Mouse (Mus musculus): ENCODE measurements around the gene Cox6a2. TPM values are rescaled to one million over a fixed set of nuclear protein-coding genes. Genes with fewer than 3 reads are reported as not detected.

The Cox6a2 gene
- total and polyA plus RNA-seq, 2 experiments from 2014 or later = 3.8 TPM; not detected in 1

GRCm38 (mm10) chr7:128201607-128202006, 4.6 kb downstream of the Cox6a2 start:
- WGBS = 86% methylated on average over 9 of the region's 9 CpGs
- Histone ChIP-seq H3K27ac (ENCODE audit: low read depth, low read length) (no peak overlapping the region), H3K4me2 (ENCODE audit: low read depth, low read length, poor library complexity, severe bottlenecking) (no peak overlapping the region), H3K4me3 (ENCODE audit: low read depth, low read length) (no peak overlapping the region), H3K9ac (replicated peaks; ENCODE audit: low read length, poor library complexity, severe bottlenecking) (no peak overlapping the region), H3K9me3 (ENCODE audit: low read length) (no peaks in the 10 kb centered on the region), H3K36me3 (ENCODE audit: insufficient read depth, low read length) (no peaks in the 10 kb centered on the region), H3K27me3 (ENCODE audit: insufficient read depth, low read length) (no peaks in the 10 kb centered on the region), H3K4me1 (ENCODE audit: insufficient read depth, low read length) (no peaks in the 10 kb centered on the region)
- ATAC-seq (ENCODE audit: low FRiP score) (no peak), DNase-seq (ENCODE audit: low spot score) (no peak)
- no peak for TF ChIP-seq CTCF (IDR thresholded peaks at IDR 0.05)

DNA sequence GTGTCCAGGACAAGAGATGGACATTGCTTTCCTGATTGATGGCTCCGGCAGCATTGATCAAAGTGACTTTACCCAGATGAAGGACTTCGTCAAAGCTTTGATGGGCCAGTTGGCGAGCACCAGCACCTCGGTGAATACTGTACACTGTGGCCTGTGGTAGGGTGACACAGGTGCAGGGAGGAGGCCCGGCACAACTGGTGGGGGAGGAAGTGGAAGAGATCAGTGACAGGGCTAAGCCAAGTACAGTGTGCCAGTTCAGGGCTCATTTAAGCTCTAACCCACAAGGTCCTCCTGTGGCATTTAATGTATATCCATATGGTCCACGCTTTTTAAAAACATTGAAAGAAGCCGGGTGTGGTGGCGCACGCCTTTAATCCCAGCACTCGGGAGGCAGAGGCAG, 24.5 kb downstream of the Cox6a2 start:
- Histone ChIP-seq H3K4me2 (ENCODE audit: low read depth, low read length, poor library complexity, severe bottlenecking) (no peak overlapping the region), H3K27ac (ENCODE audit: low read depth, low read length) (no peak overlapping the region), H3K9me3 (ENCODE audit: low read length) (no peaks in the 10 kb centered on the region), H3K36me3 (ENCODE audit: insufficient read depth, low read length) (no peaks in the 10 kb centered on the region), H3K4me3 (ENCODE audit: low read depth, low read length) (no peak overlapping the region), H3K27me3 (ENCODE audit: insufficient read depth, low read length) (no peaks in the 10 kb centered on the region), H3K4me1 (ENCODE audit: insufficient read depth, low read length) (no peaks in the 10 kb centered on the region), H3K9ac (replicated peaks; ENCODE audit: low read length, poor library complexity, severe bottlenecking) (no peak overlapping the region)
- DNase-seq (ENCODE audit: low spot score) = no peak
- 92% methylated on average over 10 of the region's 10 CpGs for WGBS
- no peak for TF ChIP-seq CTCF (IDR thresholded peaks at IDR 0.05)
- no peak for ATAC-seq (ENCODE audit: low FRiP score)

GRCm38 (mm10) chr7:128180546-128180945, 25.6 kb downstream of the Cox6a2 start:
- no peak for DNase-seq (ENCODE audit: low spot score)
- no peak for ATAC-seq (ENCODE audit: low FRiP score)
- Histone ChIP-seq H3K27me3 (ENCODE audit: insufficient read depth, low read length) (no peaks in the 10 kb centered on the region), H3K9me3 (ENCODE audit: low read length) (no peaks in the 10 kb centered on the region), H3K4me2 (ENCODE audit: low read depth, low read length, poor library complexity, severe bottlenecking) (no peak overlapping the region), H3K27ac (ENCODE audit: low read depth, low read length) (no peak overlapping the region), H3K36me3 (ENCODE audit: insufficient read depth, low read length) (no peaks in the 10 kb centered on the region), H3K9ac (replicated peaks; ENCODE audit: low read length, poor library complexity, severe bottlenecking) (no peak overlapping the region; the same call in 1 of the 2 replicates), H3K4me3 (ENCODE audit: low read depth, low read length) (no peak overlapping the region), H3K4me1 (ENCODE audit: insufficient read depth, low read length) (no peaks in the 10 kb centered on the region)
- TF ChIP-seq CTCF (IDR thresholded peaks at IDR 0.05) = no peak
- WGBS = 70% methylated on average over 6 of the region's 6 CpGs

DNA sequence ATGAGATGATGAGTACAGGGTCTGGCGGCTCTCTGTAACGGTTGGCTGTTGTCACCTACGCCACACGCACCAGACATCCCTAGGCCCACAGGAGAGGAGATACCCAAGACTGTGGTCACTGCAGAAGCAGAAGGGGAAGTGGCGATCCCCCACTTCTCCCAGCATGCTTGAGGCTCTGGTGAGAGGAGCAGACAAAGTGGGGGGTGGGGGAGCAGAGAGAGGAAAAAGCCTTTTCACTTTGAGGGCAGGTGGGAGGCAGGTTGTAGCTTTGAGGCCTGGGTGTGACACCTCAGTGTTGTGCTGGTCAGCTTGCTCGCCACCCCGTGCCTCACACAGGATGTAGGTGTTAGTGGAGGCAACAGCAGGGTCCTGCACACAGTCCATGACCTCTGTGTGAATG, 26.1 kb downstream of the Cox6a2 start:
- Histone ChIP-seq H3K36me3 (ENCODE audit: insufficient read depth, low read length) (no peaks in the 10 kb centered on the region), H3K4me2 (ENCODE audit: low read depth, low read length, poor library complexity, severe bottlenecking) (no peak overlapping the region), H3K4me3 (ENCODE audit: low read depth, low read length) (no peak overlapping the region), H3K9ac (replicated peaks; ENCODE audit: low read length, poor library complexity, severe bottlenecking) (no peak overlapping the region), H3K27me3 (ENCODE audit: insufficient read depth, low read length) (no peaks in the 10 kb centered on the region), H3K4me1 (ENCODE audit: insufficient read depth, low read length) (no peaks in the 10 kb centered on the region), H3K9me3 (ENCODE audit: low read length) (no peaks in the 10 kb centered on the region), H3K27ac (ENCODE audit: low read depth, low read length) (no peak overlapping the region)
- no peak for TF ChIP-seq CTCF (IDR thresholded peaks at IDR 0.05)
- WGBS = 78% methylated on average over 7 of the region's 7 CpGs
- ATAC-seq (ENCODE audit: low FRiP score) = no peak
- DNase-seq (ENCODE audit: low spot score) = no peak

DNA sequence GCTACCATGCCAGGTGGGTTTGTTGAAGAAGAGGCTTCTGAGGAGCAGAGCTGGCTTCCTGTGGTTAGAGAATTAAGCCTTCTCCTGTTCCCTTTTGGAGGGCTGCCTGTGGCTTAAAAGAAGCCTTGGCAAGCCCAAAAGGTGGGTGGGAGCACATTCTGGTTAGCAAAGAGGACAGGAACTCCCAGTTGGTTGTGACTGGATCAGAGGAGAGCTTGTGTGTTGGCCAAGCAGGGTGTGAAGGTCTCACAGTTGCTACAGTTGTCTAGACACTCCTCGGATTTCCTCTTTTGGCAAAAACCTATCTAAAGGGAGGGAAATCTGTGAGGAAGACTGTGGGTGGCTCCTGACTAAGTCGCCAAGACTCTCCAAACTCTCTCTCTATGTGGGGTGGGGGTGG, 27.8 kb downstream of the Cox6a2 start:
- H3K9me3 ChIP-seq (ENCODE audit: low read length) = no peaks in the 10 kb centered on the region
- DNase-seq (ENCODE audit: low spot score) (no peak), ATAC-seq (ENCODE audit: low FRiP score) (no peak)
- WGBS = 65% methylated on average over 2 of the region's 2 CpGs
- no peak overlapping the region for H3K27ac ChIP-seq (ENCODE audit: low read depth, low read length)
- H3K4me3 ChIP-seq (ENCODE audit: low read depth, low read length) = no peak overlapping the region
- H3K9ac ChIP-seq (replicated peaks; ENCODE audit: low read length, poor library complexity, severe bottlenecking) = no peak overlapping the region
- H3K36me3 ChIP-seq (ENCODE audit: insufficient read depth, low read length) = no peaks in the 10 kb centered on the region
- no peaks in the 10 kb centered on the region for H3K27me3 ChIP-seq (ENCODE audit: insufficient read depth, low read length)
- H3K4me1 ChIP-seq (ENCODE audit: insufficient read depth, low read length) = no peaks in the 10 kb centered on the region
- TF ChIP-seq CTCF (IDR thresholded peaks at IDR 0.05) = no peak
- H3K4me2 ChIP-seq (ENCODE audit: low read depth, low read length, poor library complexity, severe bottlenecking) = no peak overlapping the region

GRCm38 (mm10) chr7:128169996-128170395, 36.2 kb downstream of the Cox6a2 start:
- TF ChIP-seq CTCF (IDR thresholded peaks at IDR 0.05) = no peak
- no peak overlapping the region for H3K4me2 ChIP-seq (ENCODE audit: low read depth, low read length, poor library complexity, severe bottlenecking)

More at GRCm38 (mm10) chr7:128169996-128170395, 36.2 kb downstream of the Cox6a2 start:
- no peak overlapping the region for H3K9ac ChIP-seq (replicated peaks; ENCODE audit: low read length, poor library complexity, severe bottlenecking)
- no peaks in the 10 kb centered on the region for H3K9me3 ChIP-seq (ENCODE audit: low read length)
- 66% methylated on average over 3 of the region's 3 CpGs for WGBS
- DNase-seq (ENCODE audit: low spot score) (no peak), ATAC-seq (ENCODE audit: low FRiP score) (no peak)
- no peak overlapping the region for H3K4me3 ChIP-seq (ENCODE audit: low read depth, low read length)
- H3K27me3 ChIP-seq (ENCODE audit: insufficient read depth, low read length) = no peaks in the 10 kb centered on the region
- H3K4me1 ChIP-seq (ENCODE audit: insufficient read depth, low read length) = no peaks in the 10 kb centered on the region
- H3K36me3 ChIP-seq (ENCODE audit: insufficient read depth, low read length) = no peaks in the 10 kb centered on the region
- H3K27ac ChIP-seq (ENCODE audit: low read depth, low read length) = no peak overlapping the region

Data from midbrain, postnatal 0 days (tissue).